Mouse (Mus musculus) urinary bladder, postnatal 36 days (tissue): ENCODE measurements around the gene Myh9.

Experiments
- DNase-seq, 2 experiments: peaks; one replicate each; pipeline ENCODE4 v3.0.0; 2022; ENCODE audit warnings: low spot score in 2 of 2, mixed read lengths in 1 of 2

Myh9 gene

DNA sequence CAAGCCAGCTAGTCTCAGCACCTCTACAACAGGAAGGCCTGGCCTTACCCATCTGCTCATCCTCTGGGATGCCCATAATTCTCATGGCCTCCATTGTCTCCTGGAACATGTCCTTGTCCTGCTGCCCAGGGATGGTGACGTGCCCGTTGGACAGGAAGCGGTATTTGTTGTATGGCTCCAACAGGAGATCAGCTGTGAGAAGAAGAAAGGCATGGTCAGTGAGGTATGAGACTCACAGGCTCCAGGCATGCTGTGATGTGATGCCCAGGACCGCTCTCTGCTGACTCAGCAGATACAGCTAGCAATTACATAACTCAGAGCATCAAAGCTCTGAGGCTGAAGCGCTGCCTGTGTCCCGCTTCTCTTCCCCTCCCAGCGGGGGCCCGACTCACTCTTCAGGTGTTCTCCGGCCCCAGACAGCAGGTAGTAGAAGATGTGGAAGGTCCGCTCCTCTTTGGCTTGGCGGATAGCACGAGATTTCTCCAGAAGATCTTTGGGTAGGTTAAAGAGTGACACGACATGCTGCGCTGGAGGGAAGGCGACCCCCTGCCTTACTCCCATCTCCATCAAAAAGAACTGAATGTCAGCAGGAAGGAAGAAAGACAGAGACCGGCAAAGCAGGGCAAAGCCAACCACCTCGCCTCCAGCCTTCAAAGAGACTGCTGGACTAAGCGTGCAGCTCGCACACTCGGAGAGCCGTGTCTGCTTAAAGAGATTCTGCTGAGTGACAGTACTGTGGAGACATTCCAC lies 51.1 kb downstream of the Myh9 start:
- no peak for DNase-seq

GRCm38 (mm10) chr15:77789186-77789585 lies 52.8 kb downstream of the Myh9 start:
- no peak for DNase-seq

- no peak for DNase-seq
These were observed 53.6 kb downstream of the Myh9 start for GRCm38 (mm10) chr15:77788356-77788755.

GRCm38 (mm10) chr15:77785807-77786206 lies 56.2 kb downstream of the Myh9 start:
- DNase-seq = no peak

DNA sequence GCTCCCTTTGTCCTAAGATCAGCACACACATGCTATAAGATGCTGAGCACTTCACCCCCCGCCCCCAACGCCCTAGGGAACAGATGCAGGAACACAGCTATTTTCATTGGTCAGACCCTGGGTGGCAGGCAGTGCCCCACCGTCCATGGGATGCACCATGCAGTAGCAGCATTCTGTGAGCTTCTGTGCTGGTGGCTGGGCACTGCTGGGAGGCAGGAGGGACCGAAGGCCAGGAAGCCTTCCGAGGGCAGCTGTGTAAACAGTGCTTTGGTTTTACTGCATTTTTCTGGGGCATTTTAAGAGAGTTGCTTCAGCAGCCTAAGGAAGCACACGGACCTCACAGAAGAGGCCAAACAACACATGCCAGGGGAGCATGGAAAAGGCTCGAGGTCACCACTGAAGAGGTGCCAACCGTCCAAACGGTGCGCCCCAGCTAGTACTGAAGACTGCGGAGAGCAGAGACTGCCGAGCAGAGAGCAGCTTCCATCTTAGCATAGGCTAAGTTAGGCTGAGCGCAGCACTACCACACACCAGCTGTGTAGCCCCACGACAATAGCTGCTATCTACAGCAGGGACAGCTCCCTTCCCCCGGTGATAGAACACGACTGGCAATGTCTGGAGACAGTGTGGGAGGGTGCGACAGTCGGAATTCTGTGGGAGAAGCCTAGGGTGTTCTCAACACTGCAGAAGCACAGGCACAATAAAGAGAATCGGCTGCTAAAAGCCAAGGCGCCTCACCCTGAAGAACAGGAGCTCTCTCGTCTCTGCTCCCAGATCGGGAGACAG lies 57.7 kb downstream of the Myh9 start:
- no peak for DNase-seq

GRCm38 (mm10) chr15:77782449-77783014 lies 59.4 kb downstream of the Myh9 start:
- DNase-seq = no peak

GRCm38 (mm10) chr15:77775186-77775963 lies 66.6 kb downstream of the Myh9 start:
- peak; percentile 48 to 71 for DNase-seq

DNA sequence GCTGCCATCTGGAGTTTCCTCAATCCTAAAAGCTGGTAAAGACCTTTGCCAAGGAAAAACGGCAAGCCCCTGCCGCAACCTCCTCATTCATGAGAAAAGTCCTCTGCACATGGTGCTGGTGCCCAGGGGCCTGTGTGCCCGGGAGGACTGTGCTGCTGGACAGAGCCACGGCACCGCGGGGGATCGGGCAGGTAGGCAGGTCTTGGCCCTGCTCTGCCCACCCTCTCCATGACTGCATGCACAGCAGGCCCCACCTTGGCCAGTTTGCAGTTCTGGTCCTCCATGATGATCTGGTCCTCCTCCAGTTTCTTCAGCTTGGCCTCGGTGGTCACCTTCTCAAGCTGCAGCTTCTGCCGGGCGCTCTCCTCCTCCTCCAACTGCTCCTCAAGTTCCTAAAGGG lies 67.7 kb downstream of the Myh9 start:
- no peak for DNase-seq

- no peak for DNase-seq
These were observed 68.7 kb downstream of the Myh9 start for GRCm38 (mm10) chr15:77773099-77773915.

DNA sequence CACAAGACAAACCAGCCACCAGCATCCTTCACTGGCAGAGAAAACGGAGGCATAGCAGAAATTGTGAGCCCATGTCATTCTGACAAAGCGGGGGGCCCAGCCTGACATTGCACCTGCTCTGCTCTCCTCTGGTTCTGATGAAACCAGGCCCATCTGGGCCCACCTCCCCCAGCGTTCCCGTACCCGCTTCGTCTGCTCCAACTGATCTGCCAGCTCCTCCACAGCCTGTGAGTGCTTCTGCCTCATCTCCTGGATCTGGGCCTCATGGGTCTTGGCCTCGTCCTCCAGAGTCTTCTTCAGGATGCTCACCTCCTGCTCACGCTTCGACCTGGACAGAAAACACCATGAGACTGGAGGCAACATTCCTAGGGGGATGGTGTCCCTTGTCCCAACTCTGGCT lies 71.0 kb downstream of the Myh9 start:
- DNase-seq = no peak

- DNase-seq = no peak
These were observed 71.6 kb downstream of the Myh9 start for GRCm38 (mm10) chr15:77770341-77770740.

DNA sequence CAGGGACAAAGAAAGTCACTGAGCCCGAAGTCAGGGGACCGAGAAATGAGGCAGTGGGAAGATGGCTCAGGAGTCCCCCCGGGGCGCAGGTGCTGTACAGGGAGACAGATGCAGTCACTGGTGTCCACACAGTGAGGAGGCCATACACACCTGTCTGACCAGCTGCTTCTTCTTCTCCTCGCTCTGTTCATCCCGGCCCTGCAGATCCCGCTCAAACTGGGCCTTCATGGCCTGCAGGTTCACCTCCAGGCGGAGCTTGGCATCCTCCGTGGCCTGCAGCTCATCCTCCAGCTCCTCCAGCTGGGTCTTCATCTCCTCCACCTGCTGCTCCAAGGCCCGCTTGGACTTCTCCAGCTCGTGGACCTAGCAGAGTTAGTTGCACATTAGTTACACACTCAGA lies 75.0 kb downstream of the Myh9 start:
- DNase-seq = no peak

DNA sequence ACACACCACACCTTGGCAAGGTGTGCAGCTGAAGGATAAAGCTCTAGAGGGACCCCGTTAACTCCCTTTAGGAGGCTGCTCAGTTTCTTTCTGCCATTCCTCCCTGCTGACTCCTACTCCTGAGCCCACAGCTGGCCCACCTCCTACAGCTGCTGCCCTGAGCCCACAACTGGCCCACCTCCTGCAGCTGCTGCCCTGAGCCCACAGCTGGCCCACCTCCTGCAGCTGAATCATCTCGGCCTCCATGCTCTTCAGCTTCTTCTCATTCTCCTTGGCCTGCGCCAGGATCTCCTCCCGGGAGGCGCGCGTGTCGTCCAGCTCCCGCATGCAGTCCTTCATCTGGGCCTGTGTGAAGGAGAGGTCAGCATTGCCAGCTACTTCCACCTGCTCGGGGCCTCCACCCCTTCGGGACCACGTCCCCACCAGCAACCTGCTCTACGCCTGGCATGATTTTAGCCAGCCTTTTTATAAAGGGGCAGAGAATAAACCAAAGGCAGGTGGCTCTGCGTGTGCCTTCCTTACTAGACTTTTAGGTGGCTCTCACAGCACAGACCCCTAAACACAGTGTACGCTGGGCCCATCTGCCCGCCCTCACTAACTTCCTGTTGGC lies 76.4 kb downstream of the Myh9 start:
- no peak for DNase-seq

DNA sequence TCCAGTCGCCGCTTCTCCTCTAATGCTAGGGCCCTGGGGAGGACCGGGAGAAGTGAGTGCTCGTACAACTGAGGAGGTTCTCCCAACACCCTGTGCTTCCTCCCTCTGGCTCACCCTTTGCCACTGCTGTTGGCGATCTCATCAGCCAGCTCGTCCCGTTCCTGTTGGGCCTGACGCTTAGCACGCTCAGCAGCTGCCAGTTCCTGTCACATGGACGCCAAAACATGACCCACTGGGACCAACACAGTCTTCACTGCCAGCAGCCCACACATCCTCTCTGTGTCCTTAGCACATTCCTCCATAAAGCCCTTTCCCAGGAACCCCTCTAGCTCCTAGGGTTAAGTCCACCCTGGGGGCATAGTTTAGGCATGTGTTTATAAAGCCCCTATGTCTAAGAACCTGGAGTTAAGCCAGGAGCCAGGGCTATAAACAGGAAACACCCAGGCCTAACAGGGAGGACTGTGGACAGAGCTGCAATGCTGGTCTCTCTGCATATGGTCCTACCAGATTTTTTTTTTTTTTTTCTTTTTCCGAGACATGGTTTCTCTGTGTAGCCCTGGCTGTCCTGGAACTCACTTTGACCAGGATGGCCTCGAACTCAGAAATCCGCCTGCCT lies 77.5 kb downstream of the Myh9 start:
- DNase-seq = peak; percentile 33 to 78

- DNase-seq = no peak
These were observed 78.3 kb downstream of the Myh9 start for GRCm38 (mm10) chr15:77763702-77764101.

- DNase-seq = no peak
These were observed 78.9 kb downstream of the Myh9 start for GRCm38 (mm10) chr15:77763050-77763449.

DNA sequence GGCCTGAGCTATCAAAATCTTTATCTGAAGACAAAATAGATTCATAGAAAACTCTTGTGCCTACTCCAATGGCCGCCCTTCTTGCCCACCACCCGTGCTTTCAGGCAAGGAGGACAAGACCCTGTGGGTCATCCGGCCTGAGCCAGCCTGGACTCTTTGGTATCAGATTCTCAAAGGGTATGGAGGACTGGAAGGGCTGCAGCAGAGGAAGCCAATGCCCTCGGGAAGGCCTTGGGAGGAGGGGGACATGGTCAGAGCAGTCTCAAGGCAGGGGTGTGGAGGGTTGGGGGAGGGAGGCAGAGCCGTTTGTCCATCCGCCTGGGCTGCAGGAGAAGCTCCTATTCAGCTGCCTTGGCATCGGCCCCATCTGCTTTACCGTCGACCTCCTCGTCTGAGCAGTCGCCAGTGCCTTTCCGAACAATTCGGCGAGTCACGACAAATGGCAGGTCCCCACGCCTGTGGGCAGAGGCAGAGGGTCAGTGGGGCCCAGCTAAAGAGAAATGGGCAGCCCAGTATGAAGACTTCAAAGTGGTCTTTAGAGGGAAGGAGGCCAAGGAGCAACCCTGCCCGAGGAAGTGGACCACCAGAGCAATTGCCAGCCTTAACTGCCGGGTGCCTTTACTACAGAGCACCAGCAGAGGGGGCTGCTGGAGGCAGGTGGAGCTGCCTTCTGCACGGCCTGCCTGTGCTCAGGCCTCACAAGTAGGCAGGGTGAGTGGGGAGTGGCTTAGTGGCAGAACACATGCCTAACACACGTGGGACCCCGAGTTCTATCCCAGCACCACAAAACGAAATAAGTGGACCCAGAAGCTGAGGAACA lies 80.2 kb downstream of the Myh9 start:
- no peak for DNase-seq

- DNase-seq = no peak
These were observed 80.9 kb downstream of the Myh9 start for GRCm38 (mm10) chr15:77761083-77761482.

DNA sequence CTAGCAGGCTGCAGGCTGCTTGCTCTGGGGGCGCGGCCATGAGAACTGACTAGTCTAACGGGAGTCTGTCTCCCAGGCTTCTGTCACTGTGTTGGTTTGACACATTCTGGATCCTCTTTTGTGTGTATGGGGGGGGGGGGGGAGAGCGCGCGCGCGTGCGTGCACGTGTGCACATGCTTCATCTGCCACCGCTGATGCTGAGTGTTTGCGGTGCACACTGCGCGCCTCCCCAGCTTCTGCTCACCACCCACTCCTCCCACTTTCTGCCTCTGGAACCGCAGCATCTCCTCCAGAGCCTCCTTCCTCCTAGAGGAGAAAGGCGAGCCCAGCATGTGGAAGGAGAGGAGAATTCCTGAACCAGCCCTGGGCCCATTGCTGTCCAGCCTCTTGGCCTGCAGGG lies 81.9 kb downstream of the Myh9 start:
- DNase-seq = no peak
